Mouse (Mus musculus) kidney, embryonic 14.5 days (tissue): ENCODE measurements around the gene Dytn. TPM values are rescaled to one million over a fixed set of nuclear protein-coding genes. Genes with fewer than 3 reads are reported as not detected.
"Not testable (repeated sequence)": the region's sequence is repeated elsewhere in the genome, so short reads cannot be mapped to it uniquely, and the experiment has no call there.

Source experiments
- ATAC-seq: fragments of 200-750 bp; cut with Nextera tagmentation; 2 replicates; pipeline ENCODE4 v1.8.0; 2017; ENCODE audit warnings: moderate number of reproducible peaks, mild to moderate bottlenecking, moderate TSS enrichment, moderate library complexity; ENCODE audit not compliant: low FRiP score, low TSS enrichment
- H3K27ac ChIP-seq: fragments of 300-500 bp; sonication (generic); 2 replicates; pipeline ENCODE4 v1.5.1; 2014; ENCODE audit warnings: low read depth, mild to moderate bottlenecking, low read length, moderate library complexity, mixed read lengths
- H3K27me3 ChIP-seq: fragments of 300-500 bp; sonication (generic); 2 replicates; pipeline ENCODE4 v1.6.1; 2014; ENCODE audit warnings: mild to moderate bottlenecking, low read length; ENCODE audit not compliant: control insufficient read depth, insufficient read depth
- H3K36me3 ChIP-seq: fragments of 300-500 bp; sonication (generic); 2 replicates; pipeline ENCODE4 v1.6.1; 2014; ENCODE audit warnings: low read length, mixed read lengths; ENCODE audit not compliant: control insufficient read depth, insufficient read depth
- H3K4me1 ChIP-seq: fragments of 300-500 bp; sonication (generic); 2 replicates; pipeline ENCODE4 v1.6.1; 2014; ENCODE audit warnings: low read length, mixed read lengths; ENCODE audit not compliant: control insufficient read depth, insufficient read depth
- H3K4me2 ChIP-seq: fragments of 300-500 bp; sonication (generic); replicated peaks from 2 replicates; pipeline ENCODE4 v1.6.1; 2014; ENCODE audit warnings: low read depth, mild to moderate bottlenecking, low read length
- H3K4me3 ChIP-seq: fragments of 300-500 bp; sonication (generic); 2 replicates; pipeline ENCODE4 v1.5.1; 2014; ENCODE audit warnings: mild to moderate bottlenecking, low read length
- H3K9ac ChIP-seq: fragments of 300-500 bp; sonication (generic); 2 replicates; pipeline ENCODE4 v1.6.1; 2014; ENCODE audit warnings: low read depth, mild to moderate bottlenecking, low read length, moderate library complexity
- H3K9me3 ChIP-seq: fragments of 300-500 bp; sonication (generic); 2 replicates; pipeline ENCODE4 v1.6.1; 2016; ENCODE audit warnings: low read length; ENCODE audit not compliant: control insufficient read depth
- WGBS: fragments of 180-500 bp; shearing (Covaris S2); extraction: QIAGEN DNeasy Blood & Tissue Kit; methylation state at CpG from one replicate; pipeline ENCODE4 v1.1.7; 2014; 5-methylcytosine and 5-hydroxymethylcytosine counted together
- polyA plus RNA-seq: library from polyadenylated mRNA; unstranded; fragments of >200 nt; fragmentation: Nextera tagmentation; extraction: Ambion mirVana; gene quantifications from 2 replicates; pipeline ENCODE4 v1.2.1, GENCODE M21; 2014

The Dytn gene
- polyA plus RNA-seq, 1 experiment from 2014 or later, result not detected

GRCm38 (mm10) chr1:63667949-63668851 lies 18.5 kb downstream of the Dytn start:
- WGBS, result 23% methylated on average over 13 of the region's 13 CpGs
- no peak for ATAC-seq
- no peaks in the 10 kb centered on the region for H3K4me1 ChIP-seq
- no peaks in the 10 kb centered on the region for H3K36me3 ChIP-seq
- no peaks in the 10 kb centered on the region for H3K27me3 ChIP-seq
- H3K9me3 ChIP-seq, result no peaks in the 10 kb centered on the region
- no peak overlapping the region for H3K4me3 ChIP-seq
- H3K4me2 ChIP-seq, result no peak overlapping the region
- no peak overlapping the region for H3K27ac ChIP-seq
- no peak overlapping the region for H3K9ac ChIP-seq

GRCm38 (mm10) chr1:63667201-63667948 lies 19.4 kb downstream of the Dytn start:
- Histone ChIP-seq H3K4me1 (no peaks in the 10 kb centered on the region), H3K9me3 (no peaks in the 10 kb centered on the region), H3K9ac (no peak overlapping the region), H3K4me3 (no peak overlapping the region), H3K27me3 (no peaks in the 10 kb centered on the region), H3K4me2 (no peak overlapping the region), H3K36me3 (no peaks in the 10 kb centered on the region), H3K27ac (no peak overlapping the region)
- no peak for ATAC-seq
- 31% methylated on average over 9 of the region's 9 CpGs for WGBS

- 91% methylated on average over 2 of the region's 2 CpGs for WGBS
- no peak for ATAC-seq
- H3K4me1 ChIP-seq, result no peaks in the 10 kb centered on the region
Observed at GRCm38 (mm10) chr1:63666089-63666488, 20.6 kb downstream of the Dytn start.

GRCm38 (mm10) chr1:63659591-63659990 lies 27.1 kb downstream of the Dytn start:
- WGBS, result 4% methylated on average over 7 of the region's 7 CpGs
- H3K4me3 ChIP-seq, result no peak overlapping the region
- ATAC-seq, result 0 out of 2 replicates have a peak, but pooled peaks have one; percentile 46
- no peaks in the 10 kb centered on the region for H3K36me3 ChIP-seq
- H3K4me2 ChIP-seq, result no peak overlapping the region
- H3K9ac ChIP-seq, result no peak overlapping the region
- H3K27me3 ChIP-seq, result no peaks in the 10 kb centered on the region
- no peaks in the 10 kb centered on the region for H3K9me3 ChIP-seq
- H3K4me1 ChIP-seq, result no peaks in the 10 kb centered on the region
- H3K27ac ChIP-seq, result no peak overlapping the region

More at GRCm38 (mm10) chr1:63666089-63666488, 20.6 kb downstream of the Dytn start:
- Histone ChIP-seq H3K4me2 (no peak overlapping the region), H3K27ac (no peak overlapping the region), H3K4me3 (no peak overlapping the region), H3K9me3 (no peaks in the 10 kb centered on the region), H3K36me3 (no peaks in the 10 kb centered on the region), H3K27me3 (no peaks in the 10 kb centered on the region), H3K9ac (no peak overlapping the region)

DNA sequence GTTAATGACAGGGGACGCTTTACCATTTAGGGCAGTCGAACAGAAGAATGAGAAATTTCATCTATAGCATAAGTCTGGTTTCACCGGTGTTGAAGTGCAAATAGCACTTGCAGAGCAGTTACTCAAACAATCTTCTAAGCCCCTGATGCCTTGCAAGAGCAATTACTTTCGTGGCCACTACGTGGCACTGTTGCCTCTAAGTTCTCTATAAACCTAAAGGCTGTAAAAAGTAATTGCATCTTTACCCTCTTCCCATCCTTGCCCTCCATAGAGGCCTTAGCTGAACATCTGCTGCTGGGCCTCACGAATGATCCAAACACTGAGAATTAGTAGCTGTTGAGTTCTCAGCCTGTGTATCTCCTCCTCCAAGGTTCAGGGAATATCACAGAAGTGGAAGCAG lies 28.7 kb downstream of the Dytn start:
- 9% methylated on average over 6 of the region's 6 CpGs for WGBS
- no peak for ATAC-seq
- no peak overlapping the region for H3K27ac ChIP-seq

GRCm38 (mm10) chr1:63639921-63640320 lies 46.8 kb downstream of the Dytn start:
- ATAC-seq, result no peak
- no peaks in the 10 kb centered on the region for H3K36me3 ChIP-seq
- WGBS, result 80% methylated on average over 6 of the region's 6 CpGs
- no peak overlapping the region for H3K4me3 ChIP-seq
- no peak overlapping the region for H3K27ac ChIP-seq
- H3K4me2 ChIP-seq, result no peak overlapping the region
- no peaks in the 10 kb centered on the region for H3K4me1 ChIP-seq
- no peaks in the 10 kb centered on the region for H3K27me3 ChIP-seq
- no peak overlapping the region for H3K9ac ChIP-seq
- H3K9me3 ChIP-seq, result no peaks in the 10 kb centered on the region

More for the DNA sequence above, 28.7 kb downstream of the Dytn start:
- H3K36me3 ChIP-seq, result no peaks in the 10 kb centered on the region
- no peak overlapping the region for H3K4me3 ChIP-seq
- H3K27me3 ChIP-seq, result no peaks in the 10 kb centered on the region
- no peak overlapping the region for H3K4me2 ChIP-seq
- H3K4me1 ChIP-seq, result no peaks in the 10 kb centered on the region
- H3K9ac ChIP-seq, result no peak overlapping the region
- no peaks in the 10 kb centered on the region for H3K9me3 ChIP-seq

GRCm38 (mm10) chr1:63630390-63630789 lies 56.3 kb downstream of the Dytn start:
- not testable (repeated sequence) for H3K27ac ChIP-seq, H3K27me3 ChIP-seq, ATAC-seq, H3K4me3 ChIP-seq, H3K4me1 ChIP-seq, H3K36me3 ChIP-seq, H3K9ac ChIP-seq, H3K4me2 ChIP-seq, H3K9me3 ChIP-seq

- H3K4me1 ChIP-seq, result no peaks in the 10 kb centered on the region
- no peak overlapping the region for H3K9ac ChIP-seq
- no peaks in the 10 kb centered on the region for H3K9me3 ChIP-seq
- 18% methylated on average over 2 of the region's 2 CpGs for WGBS
- H3K27ac ChIP-seq, result no peak overlapping the region
- no peaks in the 10 kb centered on the region for H3K36me3 ChIP-seq
- H3K4me2 ChIP-seq, result no peak overlapping the region
- H3K27me3 ChIP-seq, result no peaks in the 10 kb centered on the region
- no peak overlapping the region for H3K4me3 ChIP-seq
- no peak for ATAC-seq
Observed at GRCm38 (mm10) chr1:63628211-63628610, 58.5 kb downstream of the Dytn start.

DNA sequence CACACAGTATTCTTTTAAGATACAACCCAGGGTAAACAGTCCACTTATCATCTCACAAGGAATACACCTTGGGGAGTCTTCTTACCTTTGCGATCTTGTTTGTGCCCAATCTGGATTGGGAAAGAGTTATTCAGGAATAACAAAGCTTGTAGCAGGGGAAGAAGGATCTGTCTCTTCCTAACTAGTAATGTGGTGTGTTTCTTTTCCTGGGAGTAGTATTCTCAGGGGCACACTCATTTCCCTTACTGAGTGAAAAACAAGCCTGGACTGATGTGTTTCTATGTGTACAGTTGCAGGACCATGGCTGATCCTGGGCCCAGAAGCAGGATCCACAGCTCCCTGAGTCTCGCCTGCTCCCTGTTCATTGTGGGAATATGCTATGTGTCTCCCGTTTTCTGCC lies 71.1 kb downstream of the Dytn start, which contains the start of gene Gm39653:
Gm39653 (plus strand) TSS at position 301 of the 400 bp plus-strand sequence.
- ATAC-seq, result no peak
- 78% methylated on average over 3 of the region's 3 CpGs for WGBS

More for the DNA sequence above, 71.1 kb downstream of the Dytn start, which contains the start of gene Gm39653:
- Histone ChIP-seq H3K4me3 (no peak within 1 kb of the TSS), H3K9me3 (no peaks in the 10 kb centered on the region), H3K27me3 (no peaks in the 10 kb centered on the region), H3K27ac (no peak within 1 kb of the TSS), H3K4me2 (no peak within 1 kb of the TSS), H3K36me3 (no peaks in the 10 kb centered on the region), H3K4me1 (no peaks in the 10 kb centered on the region), H3K9ac (no peak within 1 kb of the TSS)
